Mouse (Mus musculus) limb, embryonic 15.5 days (tissue): ENCODE results near the gene Tmem62. TPM values are rescaled to one million over a fixed set of nuclear protein-coding genes. Genes with fewer than 3 reads are reported as not detected.
"Not testable (repeated sequence)": the region's sequence is repeated elsewhere in the genome, so short reads cannot be mapped to it uniquely, and the experiment has no call there.

Experiments
- ATAC-seq: fragments of 200-750 bp; cut with Nextera tagmentation; 2 replicates; pipeline ENCODE4 v1.8.0; 2017; ENCODE audit warnings: low read depth, moderate TSS enrichment; ENCODE audit not compliant: insufficient number of reproducible peaks, low FRiP score, low TSS enrichment
- H3K27ac ChIP-seq: fragments of 300-500 bp; sonication (generic); 2 replicates; pipeline ENCODE4 v1.5.1; 2015; ENCODE audit warnings: moderate library complexity, mild to moderate bottlenecking, inconsistent platforms
- H3K27me3 ChIP-seq: fragments of 300-500 bp; sonication (generic); 2 replicates; pipeline ENCODE4 v1.6.1; 2015; ENCODE audit warnings: inconsistent platforms
- H3K36me3 ChIP-seq: fragments of 300-500 bp; sonication (generic); 2 replicates; pipeline ENCODE4 v1.6.1; 2015; ENCODE audit warnings: inconsistent platforms
- H3K4me1 ChIP-seq: fragments of 300-500 bp; sonication (generic); 2 replicates; pipeline ENCODE4 v1.6.1; 2015; ENCODE audit warnings: inconsistent platforms
- H3K4me2 ChIP-seq: fragments of 300-500 bp; sonication (generic); 2 replicates; pipeline ENCODE4 v1.6.1; 2015; ENCODE audit warnings: mild to moderate bottlenecking, inconsistent platforms
- H3K4me3 ChIP-seq: fragments of 300-500 bp; sonication (generic); 2 replicates; pipeline ENCODE4 v1.5.1; 2015; ENCODE audit warnings: mild to moderate bottlenecking, inconsistent platforms
- H3K9ac ChIP-seq: fragments of 300-500 bp; sonication (generic); 2 replicates; pipeline ENCODE4 v1.6.1; 2015; ENCODE audit warnings: inconsistent platforms
- H3K9me3 ChIP-seq: fragments of 300-500 bp; sonication (generic); 2 replicates; pipeline ENCODE4 v1.6.1; 2016; ENCODE audit warnings: inconsistent platforms
- WGBS: fragments of 180-500 bp; shearing (Covaris S2); methylation state at CpG from one replicate; pipeline ENCODE4 v1.1.7; 2015; 5-methylcytosine and 5-hydroxymethylcytosine counted together
- microRNA-seq: library from miRNA; unstranded; fragments of <30 nt; microRNA quantifications from one replicate; pipeline ENCODE4, GENCODE M21; 2016
- polyA plus RNA-seq: library from polyadenylated mRNA; unstranded; fragments of >200 nt; fragmentation: Nextera tagmentation; extraction: Ambion mirVana; gene quantifications from 2 replicates; pipeline ENCODE4 v1.2.1, GENCODE M21; 2015

Gene Tmem62
- polyA plus RNA-seq, 1 experiment from 2014 or later = 2.4 TPM

- WGBS = 62% methylated on average over 5 of the region's 5 CpGs
- H3K36me3 ChIP-seq = no peaks in the 10 kb centered on the region
- H3K9me3 ChIP-seq = no peaks in the 10 kb centered on the region
- no peak within 1 kb of the TSS for H3K4me2 ChIP-seq
- no peak for ATAC-seq
- H3K4me3 ChIP-seq = no peak within 1 kb of the TSS
- no peaks in the 10 kb centered on the region for H3K27me3 ChIP-seq
- no peak within 1 kb of the TSS for H3K9ac ChIP-seq
- no peaks in the 10 kb centered on the region for H3K4me1 ChIP-seq
- no peak within 1 kb of the TSS for H3K27ac ChIP-seq
These were observed 60.0 kb downstream of the Tmem62 start, which contains the start of gene Epb42 for GRCm38 (mm10) chr2:121036733-121037341. Gene Epb42, minus strand, starts transcription at chr2:121037072.

- H3K4me3 ChIP-seq, H3K27ac ChIP-seq, H3K9ac ChIP-seq, H3K4me2 ChIP-seq, H3K9me3 ChIP-seq, H3K27me3 ChIP-seq, H3K36me3 ChIP-seq, H3K4me1 ChIP-seq, ATAC-seq: not testable (repeated sequence)
- 100% methylated on average over 1 of the region's 1 CpGs for WGBS
These were observed 62.0 kb downstream of the Tmem62 start for GRCm38 (mm10) chr2:121038851-121039250.

- no peaks in the 10 kb centered on the region for H3K4me1 ChIP-seq
- H3K9me3 ChIP-seq = no peaks in the 10 kb centered on the region
- H3K4me2 ChIP-seq = no peak overlapping the region
- no peaks in the 10 kb centered on the region for H3K27me3 ChIP-seq
- H3K9ac ChIP-seq = no peak overlapping the region
- no peak overlapping the region for H3K27ac ChIP-seq
- no peak overlapping the region for H3K4me3 ChIP-seq
- no peaks in the 10 kb centered on the region for H3K36me3 ChIP-seq
- ATAC-seq = no peak
- 100% methylated on average over 1 of the region's 1 CpGs for WGBS
These were observed 62.6 kb downstream of the Tmem62 start for GRCm38 (mm10) chr2:121039382-121039781.

- no peak overlapping the region for H3K27ac ChIP-seq
- no peak overlapping the region for H3K9ac ChIP-seq
- WGBS = 43% methylated on average over 5 of the region's 5 CpGs
- H3K4me3 ChIP-seq = no peak overlapping the region
- ATAC-seq = no peak
- no peaks in the 10 kb centered on the region for H3K9me3 ChIP-seq
- H3K36me3 ChIP-seq = no peaks in the 10 kb centered on the region
- H3K4me2 ChIP-seq = no peak overlapping the region
- no peaks in the 10 kb centered on the region for H3K27me3 ChIP-seq
- H3K4me1 ChIP-seq = no peaks in the 10 kb centered on the region
These were observed 64.3 kb downstream of the Tmem62 start for GRCm38 (mm10) chr2:121041098-121041497.

GRCm38 (mm10) chr2:121045653-121046052, 68.8 kb downstream of the Tmem62 start:
- Histone ChIP-seq H3K4me3 (no peak overlapping the region), H3K4me2 (no peak overlapping the region), H3K27ac (no peak overlapping the region), H3K9ac (no peak overlapping the region), H3K9me3 (no peaks in the 10 kb centered on the region), H3K27me3 (no peaks in the 10 kb centered on the region), H3K4me1 (no peaks in the 10 kb centered on the region), H3K36me3 (no peaks in the 10 kb centered on the region)
- no peak for ATAC-seq
- 75% methylated on average over 4 of the region's 4 CpGs for WGBS

GRCm38 (mm10) chr2:121052176-121052575, 75.4 kb downstream of the Tmem62 start:
- Histone ChIP-seq H3K27ac (no peak overlapping the region), H3K27me3 (no peaks in the 10 kb centered on the region), H3K4me2 (no peak overlapping the region), H3K4me1 (no peaks in the 10 kb centered on the region), H3K9ac (no peak overlapping the region), H3K36me3 (no peaks in the 10 kb centered on the region), H3K9me3 (no peaks in the 10 kb centered on the region), H3K4me3 (no peak overlapping the region)
- ATAC-seq = no peak
- WGBS = 93% methylated on average over 5 of the region's 5 CpGs

GRCm38 (mm10) chr2:121054060-121054459, 77.2 kb downstream of the Tmem62 start:
- H3K4me1 ChIP-seq = no peaks in the 10 kb centered on the region
- ATAC-seq = no peak
- 75% methylated on average over 2 of the region's 2 CpGs for WGBS

GRCm38 (mm10) chr2:121055915-121056314, 79.1 kb downstream of the Tmem62 start:
- no peak overlapping the region for H3K27ac ChIP-seq
- no peaks in the 10 kb centered on the region for H3K36me3 ChIP-seq
- no peak overlapping the region for H3K9ac ChIP-seq
- H3K9me3 ChIP-seq = no peaks in the 10 kb centered on the region
- no peaks in the 10 kb centered on the region for H3K4me1 ChIP-seq
- no peak overlapping the region for H3K4me2 ChIP-seq
- H3K4me3 ChIP-seq = no peak overlapping the region
- no peaks in the 10 kb centered on the region for H3K27me3 ChIP-seq
- WGBS = 80% methylated on average over 6 of the region's 6 CpGs
- no peak for ATAC-seq

More at GRCm38 (mm10) chr2:121054060-121054459, 77.2 kb downstream of the Tmem62 start:
- H3K4me2 ChIP-seq = no peak overlapping the region
- H3K9ac ChIP-seq = no peak overlapping the region
- H3K27me3 ChIP-seq = no peaks in the 10 kb centered on the region
- H3K27ac ChIP-seq = no peak overlapping the region
- H3K9me3 ChIP-seq = no peaks in the 10 kb centered on the region
- no peak overlapping the region for H3K4me3 ChIP-seq
- no peaks in the 10 kb centered on the region for H3K36me3 ChIP-seq

Small RNAs within 50 kb of the gene (microRNA-seq; reads per million reads assigned to microRNA genes)
- not detected for gene Gm44325

Other genes with a start within 250 kb of the Tmem62 start
- 4.8 and 6.2 TPM in 2 replicates for gene Cdan1, start 126.9 kb upstream of the Tmem62 start, polyA plus RNA-seq
- gene Ttbk2, start 126.4 kb upstream of the Tmem62 start, polyA plus RNA-seq = 2.7 and 3.9 TPM in 2 replicates
- gene Ubr1, start 6.3 kb upstream of the Tmem62 start, polyA plus RNA-seq = 21.8 and 25.5 TPM in 2 replicates
- 37.3 and 39.5 TPM in 2 replicates for gene Ccndbp1, start 31.4 kb downstream of the Tmem62 start, polyA plus RNA-seq
- 0.47 and 1.0 TPM in 2 replicates for gene Epb42, start 60.1 kb downstream of the Tmem62 start, polyA plus RNA-seq
- gene Tgm5, start 108.8 kb downstream of the Tmem62 start, polyA plus RNA-seq = 0.10 and 0.31 TPM in 2 replicates
- not detected in 2 replicates for gene Tgm7, start 132.8 kb downstream of the Tmem62 start, polyA plus RNA-seq
- 16.7 and 17.7 TPM in 2 replicates for gene Adal, start 163.4 kb downstream of the Tmem62 start, polyA plus RNA-seq
- gene Lcmt2, start 163.6 kb downstream of the Tmem62 start, polyA plus RNA-seq = 19.7 and 21.4 TPM in 2 replicates
- 48.7 and 48.9 TPM in 2 replicates for gene Tubgcp4, start 193.6 kb downstream of the Tmem62 start, polyA plus RNA-seq
- gene Zscan29, start 194.1 kb downstream of the Tmem62 start, polyA plus RNA-seq = 9.3 and 10.1 TPM in 2 replicates